ENCODE assay signal across 8 mouse cellular contexts in genomic region chr2:180257001-180257521, GRCm38 (mm10). TPM values are rescaled to one million over a fixed set of nuclear protein-coding genes. Genes with fewer than 3 reads are reported as not detected.
DNase-seq lines count a peak whose midpoint lies in the region; ATAC-seq and TF ChIP-seq lines count a peak whose summit lies in the region.

Gene Rps21, plus strand, starts transcription at chr2:180257377.

- 0% methylated on average over 31 of the region's 38 CpGs for WGBS in hindbrain, embryonic 13.5 days

- peaks cover 25% of the 10 kb centered on the region for H3K4me1 ChIP-seq in hindbrain, embryonic 13.5 days (replicated peaks)

- DNase-seq in Patski (ENCODE audit: low read depth, low spot score), result peak; percentile 96
- DNase-seq in cerebellum, postnatal 14 days, result peak; percentile 98 to 99
- peak; percentile 94 to 97 for DNase-seq in frontal cortex, postnatal 14 days (ENCODE audit: low spot score in 2 of 2)
- peak; percentile 88 to 92 for DNase-seq in layer of hippocampus, postnatal 25 days (ENCODE audit: extremely low spot score in 1 of 2, low spot score in 1 of 2)
- DNase-seq in lung, postnatal 25 days (ENCODE audit: low spot score), result peak; percentile 99
- peak; percentile 100 for DNase-seq in retina, embryonic 14.5 days (ENCODE audit: low spot score)
- peak; percentile 99 for DNase-seq in thymus, postnatal 4 days

- no peaks in the 10 kb centered on the region for H3K9me3 ChIP-seq in hindbrain, embryonic 13.5 days

- CTCF ChIA-PET in Patski (lab: Charles Lee), result interaction anchor here (1.2 kb wide), 1 partner anchor 18 kb away, joined by 3 read pairs; no protein-coding TSS in a partner anchor

- H3K27ac ChIP-seq in hindbrain, embryonic 13.5 days, result peak within 1 kb of the TSS; percentile 96

- in situ Hi-C loops in Patski (cut with MboI; ENCODE audit: low pct_unique_long_range_greater_than_20kb), result loop anchor here (10.0 kb wide), 2 partner anchors 72 to 182 kb away; partner anchors contain the start of gene Mtg2

- H3K9ac ChIP-seq in hindbrain, embryonic 13.5 days, result peak within 1 kb of the TSS; percentile 93

- peak within 1 kb of the TSS; percentile 93 for H3K4me2 ChIP-seq in hindbrain, embryonic 13.5 days

- peak; percentile 92 for ATAC-seq in Patski
- ATAC-seq in hindbrain, embryonic 13.5 days (ENCODE audit: low FRiP score), result peak; percentile 96

- peaks cover 36% of the 10 kb centered on the region for H3K36me3 ChIP-seq in hindbrain, embryonic 13.5 days

- POLR2A ChIA-PET in Patski (lab: Charles Lee), result interaction anchor here (0.6 to 1.7 kb wide), 8 partner anchors 9 to 83 kb away, joined by 3 to 5 read pairs (median 3); no protein-coding TSS in a partner anchor

- no peak for TF ChIP-seq CTCF in Patski (IDR thresholded peaks at IDR 0.05)

- peak within 1 kb of the TSS; percentile 86 for H3K4me3 ChIP-seq in hindbrain, embryonic 13.5 days

- no peaks in the 10 kb centered on the region for H3K27me3 ChIP-seq in Patski
- H3K27me3 ChIP-seq in hindbrain, embryonic 13.5 days, result no peaks in the 10 kb centered on the region

RNA-seq across cellular contexts. Expression of gene Rps21, which starts in this region (rescaled TPM):
- 1,364 TPM for polyA plus RNA-seq in Patski (2021)
- polyA plus RNA-seq in hindbrain, embryonic 13.5 days (2015; fragmentation: Nextera tagmentation; extraction: Ambion mirVana), result 444 and 445 TPM in 2 replicates
- 100 to 1,000 TPM; 617 to 738 TPM for total RNA-seq in layer of hippocampus, postnatal 25 days (2021)

Comparison
In these comparisons a context has a peak if more than half of its experiments do, and no peak if none do; other contexts are left out.
1. Peak in every context shown above with its lines: DNase-seq, ATAC-seq, H3K4me3 ChIP-seq and H3K27ac ChIP-seq.